In the genomic region with DNA sequence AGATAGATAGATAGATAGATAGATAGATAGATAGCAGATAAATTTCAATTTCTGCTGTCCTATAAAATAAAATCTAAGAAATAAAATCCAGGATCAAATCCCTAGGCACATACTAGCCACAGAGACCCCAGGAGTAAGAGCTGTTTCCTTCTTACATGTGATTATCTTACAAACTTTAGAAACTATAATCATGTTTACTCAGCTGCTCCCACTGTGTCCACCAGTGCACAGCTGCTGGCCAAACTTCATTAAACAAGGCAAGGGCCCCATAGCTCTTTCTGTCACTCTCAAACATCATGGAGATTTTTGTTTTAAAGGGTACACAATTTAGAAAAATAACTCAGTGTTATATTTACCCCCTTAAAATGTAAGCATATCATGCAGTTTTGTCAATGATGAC, we compare ENCODE assay signal across 18 mouse cellular contexts.
"Had no signal": no experiment of that assay in that cellular context is flagged by ENCODE, and none has a peak within 500 bp of the region (broad histone marks: within the 10 kb centered on the region; RNA-seq: fewer than 3 reads in every experiment).

No protein-coding gene starts in this region.

- H3K27me3 ChIP-seq: midbrain, embryonic 13.5 days; neural tube, embryonic 15.5 days had no signal

- H3K4me3 ChIP-seq: midbrain, embryonic 10.5 days; midbrain, embryonic 13.5 days; myocyte; neural tube, embryonic 13.5 days; neural tube, embryonic 15.5 days had no signal

- ATAC-seq: midbrain, embryonic 13.5 days; midbrain, embryonic 16.5 days had no signal

- H3K9me3 ChIP-seq: midbrain, embryonic 10.5 days; midbrain, embryonic 13.5 days; neural tube, embryonic 13.5 days; neural tube, embryonic 15.5 days had no signal

- DNase-seq: lung, adult 18-20 months; lung, postnatal 10 days; lung, postnatal 4 days; retina, postnatal 1 day; right cerebral cortex, adult 18-20 months; right cerebral cortex, postnatal 25 days; right cerebral cortex, postnatal 4 days; spleen, adult 18-20 months; thymus, adult 18-20 months; thymus, postnatal 14 days; thymus, postnatal 36 days had no signal

- H3K4me1 ChIP-seq: midbrain, embryonic 10.5 days; midbrain, embryonic 13.5 days; neural tube, embryonic 13.5 days; neural tube, embryonic 15.5 days had no signal

- H3K9ac ChIP-seq: lung, embryonic 14.5 days; midbrain, embryonic 13.5 days; neural tube, embryonic 13.5 days; neural tube, embryonic 15.5 days had no signal

- H3K4me2 ChIP-seq: lung, embryonic 14.5 days; midbrain, embryonic 13.5 days; neural tube, embryonic 13.5 days; neural tube, embryonic 15.5 days had no signal

- H3K27ac ChIP-seq: midbrain, embryonic 13.5 days; neural tube, embryonic 13.5 days; neural tube, embryonic 15.5 days had no signal

- H3K36me3 ChIP-seq: midbrain, embryonic 10.5 days; midbrain, embryonic 13.5 days; neural tube, embryonic 13.5 days; neural tube, embryonic 15.5 days had no signal
